Mouse (Mus musculus): ENCODE data around the gene Pitpnc1. TPM values are rescaled to one million over a fixed set of nuclear protein-coding genes. Genes with fewer than 3 reads are reported as not detected.
A peak's percentile ranks its signal among the peaks of the same experiment; 100 is the strongest.
"Not testable (repeated sequence)": the region's sequence is repeated elsewhere in the genome, so short reads cannot be mapped to it uniquely, and the experiment has no call there.

The Pitpnc1 gene
- 35.0 and 38.1 TPM in 2 replicates for polyA plus RNA-seq (2014; fragmentation: Nextera tagmentation; extraction: Ambion mirVana)

- H3K4me1 ChIP-seq (ENCODE audit: control insufficient read depth, insufficient read depth, low read length): peaks cover 6% of the 10 kb centered on the region; the same call in 1 of the 2 replicates
- ATAC-seq (ENCODE audit: insufficient read depth, low FRiP score, low TSS enrichment) (peak; percentile 81), DNase-seq (ENCODE audit: low spot score) (peak; percentile 91)
- 0% methylated on average over 37 of the region's 37 CpGs for WGBS
- H3K4me2 ChIP-seq (ENCODE audit: low read depth): peak within 1 kb of the TSS; percentile 93
- H3K36me3 ChIP-seq (ENCODE audit: control insufficient read depth, insufficient read depth, low read length): no peaks in the 10 kb centered on the region
- H3K4me3 ChIP-seq (ENCODE audit: low read depth, low read length): peak within 1 kb of the TSS; percentile 87
- no peaks in the 10 kb centered on the region for H3K27me3 ChIP-seq (ENCODE audit: control insufficient read depth, insufficient read depth, low read length)
- H3K27ac ChIP-seq (ENCODE audit: low read depth, low read length): peak within 1 kb of the TSS; percentile 77
- peak within 1 kb of the TSS; percentile 80 for H3K9ac ChIP-seq (ENCODE audit: low read length)
- H3K9me3 ChIP-seq (ENCODE audit: control insufficient read depth, low read length): no peaks in the 10 kb centered on the region
Observed at GRCm38 (mm10) chr11:107470521-107471041, at the start of gene Pitpnc1. Gene Pitpnc1 (minus strand): TSS chr11:107470699.

GRCm38 (mm10) chr11:107518645-107519429 is 48.3 kb upstream of the Pitpnc1 start:
- Histone ChIP-seq H3K27ac (ENCODE audit: low read depth, low read length) (no peak overlapping the region), H3K4me2 (ENCODE audit: low read depth) (no peak overlapping the region), H3K9me3 (ENCODE audit: control insufficient read depth, low read length) (no peaks in the 10 kb centered on the region), H3K4me3 (ENCODE audit: low read depth, low read length) (no peak overlapping the region), H3K9ac (ENCODE audit: low read length) (no peak overlapping the region), H3K4me1 (ENCODE audit: control insufficient read depth, insufficient read depth, low read length) (no peaks in the 10 kb centered on the region), H3K36me3 (ENCODE audit: control insufficient read depth, insufficient read depth, low read length) (no peaks in the 10 kb centered on the region), H3K27me3 (ENCODE audit: control insufficient read depth, insufficient read depth, low read length) (no peaks in the 10 kb centered on the region)
- no peak for DNase-seq (ENCODE audit: low spot score)
- whole genome bisulfite sequencing: 84% methylated on average over 5 of the region's 5 CpGs
- no peak for ATAC-seq (ENCODE audit: insufficient read depth, low FRiP score, low TSS enrichment)

GRCm38 (mm10) chr11:107516387-107516786 is 45.9 kb upstream of the Pitpnc1 start:
- DNase-seq (ENCODE audit: low spot score) (no peak), ATAC-seq (ENCODE audit: insufficient read depth, low FRiP score, low TSS enrichment) (no peak)
- H3K9me3 ChIP-seq (ENCODE audit: control insufficient read depth, low read length): no peaks in the 10 kb centered on the region
- no peak overlapping the region for H3K27ac ChIP-seq (ENCODE audit: low read depth, low read length)
- H3K36me3 ChIP-seq (ENCODE audit: control insufficient read depth, insufficient read depth, low read length): no peaks in the 10 kb centered on the region
- no peaks in the 10 kb centered on the region for H3K27me3 ChIP-seq (ENCODE audit: control insufficient read depth, insufficient read depth, low read length)
- 90% methylated on average over 2 of the region's 2 CpGs for WGBS
- no peak overlapping the region for H3K4me2 ChIP-seq (ENCODE audit: low read depth)
- H3K4me3 ChIP-seq (ENCODE audit: low read depth, low read length): no peak overlapping the region
- H3K4me1 ChIP-seq (ENCODE audit: control insufficient read depth, insufficient read depth, low read length): no peaks in the 10 kb centered on the region
- no peak overlapping the region for H3K9ac ChIP-seq (ENCODE audit: low read length)

- no peak overlapping the region for H3K4me3 ChIP-seq (ENCODE audit: low read depth, low read length)
- H3K9ac ChIP-seq (ENCODE audit: low read length): no peak overlapping the region
- H3K4me2 ChIP-seq (ENCODE audit: low read depth): no peak overlapping the region
- ATAC-seq (ENCODE audit: insufficient read depth, low FRiP score, low TSS enrichment): no peak
- H3K9me3 ChIP-seq (ENCODE audit: control insufficient read depth, low read length): no peaks in the 10 kb centered on the region
- no peaks in the 10 kb centered on the region for H3K36me3 ChIP-seq (ENCODE audit: control insufficient read depth, insufficient read depth, low read length)
- H3K27me3 ChIP-seq (ENCODE audit: control insufficient read depth, insufficient read depth, low read length): no peaks in the 10 kb centered on the region
- 88% methylated on average over 10 of the region's 10 CpGs for WGBS
- DNase-seq (ENCODE audit: low spot score): no peak
- H3K4me1 ChIP-seq (ENCODE audit: control insufficient read depth, insufficient read depth, low read length): peaks cover 3% of the 10 kb centered on the region; the same call in 1 of the 2 replicates
- no peak overlapping the region for H3K27ac ChIP-seq (ENCODE audit: low read depth, low read length)
Observed at GRCm38 (mm10) chr11:107513047-107513446, 42.5 kb upstream of the Pitpnc1 start.

- H3K9me3 ChIP-seq (ENCODE audit: control insufficient read depth, low read length); H3K27me3 ChIP-seq (ENCODE audit: control insufficient read depth, insufficient read depth, low read length); H3K4me2 ChIP-seq (ENCODE audit: low read depth); ATAC-seq (ENCODE audit: insufficient read depth, low FRiP score, low TSS enrichment); H3K27ac ChIP-seq (ENCODE audit: low read depth, low read length); H3K36me3 ChIP-seq (ENCODE audit: control insufficient read depth, insufficient read depth, low read length); H3K4me1 ChIP-seq (ENCODE audit: control insufficient read depth, insufficient read depth, low read length); H3K4me3 ChIP-seq (ENCODE audit: low read depth, low read length); H3K9ac ChIP-seq (ENCODE audit: low read length): not testable (repeated sequence)
- peak; percentile 70 for DNase-seq (ENCODE audit: low spot score)
- WGBS: 45% methylated on average over 5 of the region's 5 CpGs
Observed at GRCm38 (mm10) chr11:107511954-107512353, 41.5 kb upstream of the Pitpnc1 start.

GRCm38 (mm10) chr11:107510362-107511269 is 40.1 kb upstream of the Pitpnc1 start:
- no peak overlapping the region for H3K4me3 ChIP-seq (ENCODE audit: low read depth, low read length)
- H3K9ac ChIP-seq (ENCODE audit: low read length): no peak overlapping the region
- H3K27ac ChIP-seq (ENCODE audit: low read depth, low read length): no peak overlapping the region
- ATAC-seq (ENCODE audit: insufficient read depth, low FRiP score, low TSS enrichment): no peak
- no peaks in the 10 kb centered on the region for H3K9me3 ChIP-seq (ENCODE audit: control insufficient read depth, low read length)
- H3K27me3 ChIP-seq (ENCODE audit: control insufficient read depth, insufficient read depth, low read length): no peaks in the 10 kb centered on the region
- H3K4me1 ChIP-seq (ENCODE audit: control insufficient read depth, insufficient read depth, low read length): peaks cover 3% of the 10 kb centered on the region; the same call in 1 of the 2 replicates
- H3K4me2 ChIP-seq (ENCODE audit: low read depth): no peak overlapping the region; the same call in 1 of the 2 replicates
- 6% methylated on average over 18 of the region's 18 CpGs for WGBS
- H3K36me3 ChIP-seq (ENCODE audit: control insufficient read depth, insufficient read depth, low read length): no peaks in the 10 kb centered on the region
- peak; percentile 34 for DNase-seq (ENCODE audit: low spot score)

GRCm38 (mm10) chr11:107509631-107510338 is 39.3 kb upstream of the Pitpnc1 start:
- WGBS: 22% methylated on average over 11 of the region's 11 CpGs
- Histone ChIP-seq H3K4me2 (ENCODE audit: low read depth) (no peak overlapping the region), H3K36me3 (ENCODE audit: control insufficient read depth, insufficient read depth, low read length) (no peaks in the 10 kb centered on the region), H3K4me1 (ENCODE audit: control insufficient read depth, insufficient read depth, low read length) (peaks cover 3% of the 10 kb centered on the region; the same call in 1 of the 2 replicates), H3K27me3 (ENCODE audit: control insufficient read depth, insufficient read depth, low read length) (no peaks in the 10 kb centered on the region), H3K9ac (ENCODE audit: low read length) (peak overlapping the region; percentile 23; the same call in 1 of the 2 replicates), H3K4me3 (ENCODE audit: low read depth, low read length) (no peak overlapping the region), H3K27ac (ENCODE audit: low read depth, low read length) (no peak overlapping the region), H3K9me3 (ENCODE audit: control insufficient read depth, low read length) (no peaks in the 10 kb centered on the region)
- DNase-seq (ENCODE audit: low spot score) (peak; percentile 38), ATAC-seq (ENCODE audit: insufficient read depth, low FRiP score, low TSS enrichment) (peak; percentile 35; the same call in 1 of the 2 replicates)

- DNase-seq (ENCODE audit: low spot score): no peak
- Histone ChIP-seq H3K36me3 (ENCODE audit: control insufficient read depth, insufficient read depth, low read length) (no peaks in the 10 kb centered on the region), H3K27me3 (ENCODE audit: control insufficient read depth, insufficient read depth, low read length) (no peaks in the 10 kb centered on the region), H3K4me1 (ENCODE audit: control insufficient read depth, insufficient read depth, low read length) (peaks cover 3% of the 10 kb centered on the region; the same call in 1 of the 2 replicates), H3K27ac (ENCODE audit: low read depth, low read length) (no peak overlapping the region), H3K9me3 (ENCODE audit: control insufficient read depth, low read length) (no peaks in the 10 kb centered on the region), H3K4me2 (ENCODE audit: low read depth) (no peak overlapping the region), H3K4me3 (ENCODE audit: low read depth, low read length) (no peak overlapping the region), H3K9ac (ENCODE audit: low read length) (no peak overlapping the region)
- WGBS: 72% methylated on average over 1 of the region's 1 CpGs
- no peak for ATAC-seq (ENCODE audit: insufficient read depth, low FRiP score, low TSS enrichment)
Observed at GRCm38 (mm10) chr11:107506260-107506659, 35.8 kb upstream of the Pitpnc1 start.

Data from neural tube, embryonic 11.5 days (tissue).